Comparison of ENCODE assay signal across 8 mouse cellular contexts in genomic region chr9:35200529-35201060, GRCm38 (mm10). TPM values are rescaled to one million over a fixed set of nuclear protein-coding genes. Genes with fewer than 3 reads are reported as not detected.
DNase-seq lines count a peak whose midpoint lies in the region; ATAC-seq and TF ChIP-seq lines count a peak whose summit lies in the region.

No protein-coding gene starts in this region.

- no peak overlapping the region for H3K27ac ChIP-seq in lung, embryonic 16.5 days (ENCODE audit: low read length)
- no peak overlapping the region for H3K27ac ChIP-seq in limb, embryonic 14.5 days (replicated peaks; ENCODE audit: low read depth, low read length)
- no peak overlapping the region for H3K27ac ChIP-seq in stomach, embryonic 15.5 days

- no peak for DNase-seq in lung, postnatal 10 days
- no peak for DNase-seq in limb, embryonic 14.5 days (ENCODE audit: low spot score)
- DNase-seq in adrenal gland, adult 8-10 months, result no peak
- DNase-seq in ovary, postnatal 14 days (ENCODE audit: low spot score), result no peak
- no peak for DNase-seq in left cerebral cortex, adult 8-10 months (ENCODE audit: low spot score in 2 of 2)

- peak overlapping the region; percentile 68 for H3K4me3 ChIP-seq in lung, embryonic 16.5 days (ENCODE audit: low read length)
- H3K4me3 ChIP-seq in erythroblast, embryonic 14.5 days (replicated peaks), result peak overlapping the region; percentile 80
- peak overlapping the region; percentile 68 for H3K4me3 ChIP-seq in limb, embryonic 14.5 days (replicated peaks; ENCODE audit: low read length)
- peak overlapping the region; percentile 75 for H3K4me3 ChIP-seq in stomach, embryonic 15.5 days (replicated peaks)

- no peaks in the 10 kb centered on the region for H3K27me3 ChIP-seq in lung, embryonic 16.5 days (ENCODE audit: control insufficient read depth, insufficient read depth, low read depth, low read length)
- no peaks in the 10 kb centered on the region for H3K27me3 ChIP-seq in erythroblast, embryonic 14.5 days (ENCODE audit: control insufficient read depth)
- H3K27me3 ChIP-seq in limb, embryonic 14.5 days (ENCODE audit: control insufficient read depth, insufficient read depth, low read length), result no peaks in the 10 kb centered on the region
- H3K27me3 ChIP-seq in stomach, embryonic 15.5 days (replicated peaks), result no peaks in the 10 kb centered on the region

- H3K4me1 ChIP-seq in lung, embryonic 16.5 days (replicated peaks; ENCODE audit: control insufficient read depth, insufficient read depth, low read length), result peaks cover 7% of the 10 kb centered on the region
- peaks cover 55% of the 10 kb centered on the region for H3K4me1 ChIP-seq in erythroblast, embryonic 14.5 days (ENCODE audit: control insufficient read depth)
- H3K4me1 ChIP-seq in limb, embryonic 14.5 days (ENCODE audit: control insufficient read depth, insufficient read depth, low read length), result peaks cover 6% of the 10 kb centered on the region
- peaks cover 8% of the 10 kb centered on the region for H3K4me1 ChIP-seq in stomach, embryonic 15.5 days

- H3K9ac ChIP-seq in lung, embryonic 16.5 days (ENCODE audit: low read length), result peak overlapping the region; percentile 86
- no peak overlapping the region for H3K9ac ChIP-seq in limb, embryonic 14.5 days (ENCODE audit: low read depth, low read length, severe bottlenecking)
- no peak overlapping the region for H3K9ac ChIP-seq in stomach, embryonic 15.5 days

- WGBS in lung, embryonic 16.5 days, result 51% methylated on average over 9 of the region's 9 CpGs
- 57% methylated on average over 9 of the region's 9 CpGs for WGBS in limb, embryonic 14.5 days
- WGBS in stomach, embryonic 15.5 days, result 44% methylated on average over 9 of the region's 9 CpGs

- no peak for ATAC-seq in lung, embryonic 16.5 days (ENCODE audit: low read depth)
- ATAC-seq in limb, embryonic 14.5 days (ENCODE audit: low FRiP score, low read depth), result no peak
- no peak for ATAC-seq in stomach, embryonic 15.5 days (ENCODE audit: insufficient read depth, low FRiP score, low read depth)

- no peak for TF ChIP-seq POLR2A in limb, embryonic 14.5 days (IDR thresholded peaks at IDR 0.05; ENCODE audit: borderline replicate concordance, extremely low read depth, insufficient read depth, insufficient read length)

- H3K4me2 ChIP-seq in lung, embryonic 16.5 days (ENCODE audit: low read depth, low read length), result peak overlapping the region; percentile 65
- H3K4me2 ChIP-seq in limb, embryonic 14.5 days (replicated peaks; ENCODE audit: low read depth, low read length, severe bottlenecking), result peak overlapping the region; percentile 84
- H3K4me2 ChIP-seq in stomach, embryonic 15.5 days, result peak overlapping the region; percentile 83

- peaks cover 3% of the 10 kb centered on the region; the same call in 1 of the 2 replicates for H3K36me3 ChIP-seq in lung, embryonic 16.5 days (ENCODE audit: control insufficient read depth, insufficient read depth, low read length)
- H3K36me3 ChIP-seq in erythroblast, embryonic 14.5 days (ENCODE audit: control insufficient read depth), result peaks cover 21% of the 10 kb centered on the region
- peaks cover 12% of the 10 kb centered on the region for H3K36me3 ChIP-seq in limb, embryonic 14.5 days (ENCODE audit: control insufficient read depth, insufficient read depth, low read length)
- peaks cover 9% of the 10 kb centered on the region for H3K36me3 ChIP-seq in stomach, embryonic 15.5 days

- H3K9me3 ChIP-seq in lung, embryonic 16.5 days (ENCODE audit: control insufficient read depth, low read length), result no peaks in the 10 kb centered on the region
- no peaks in the 10 kb centered on the region for H3K9me3 ChIP-seq in erythroblast, embryonic 14.5 days (ENCODE audit: control insufficient read depth, low read length)
- H3K9me3 ChIP-seq in limb, embryonic 14.5 days (ENCODE audit: control insufficient read depth, low read length), result no peaks in the 10 kb centered on the region
- H3K9me3 ChIP-seq in stomach, embryonic 15.5 days, result no peaks in the 10 kb centered on the region

RNA-seq across cellular contexts. Expression of gene Tirap, which starts 0.5 kb away (rescaled TPM):
- polyA plus RNA-seq in lung, embryonic 16.5 days (2015; fragmentation: Nextera tagmentation; extraction: Ambion mirVana), result 11.8 and 12.9 TPM in 2 replicates
- 0.07 and 0.10 TPM in 2 replicates for polyA plus RNA-seq in erythroblast, embryonic 14.5 days (2012)
- polyA plus RNA-seq in limb, embryonic 14.5 days (2012; rRNA removed), result 7.5 and 12.7 TPM in 2 replicates
- 11.0 and 13.4 TPM in 2 replicates for polyA plus RNA-seq in limb, embryonic 14.5 days (2014; fragmentation: Nextera tagmentation; extraction: Ambion mirVana)
- polyA plus RNA-seq in stomach, embryonic 15.5 days (2015; fragmentation: Nextera tagmentation; extraction: Ambion mirVana), result 12.8 and 13.9 TPM in 2 replicates
- 1 to 10 TPM; 6.1 to 9.6 (median 6.5) TPM for total RNA-seq in adrenal gland, adult 8-10 months (2022)
- total RNA-seq in left cerebral cortex, adult 8-10 months (2022), result 1 to 10 TPM; 2.3 to 2.9 (median 2.6) TPM

RNA-seq across cellular contexts. Expression of gene Srpr, which starts 0.6 kb away (rescaled TPM):
- 123 and 128 TPM in 2 replicates for polyA plus RNA-seq in lung, embryonic 16.5 days (2015; fragmentation: Nextera tagmentation; extraction: Ambion mirVana)
- polyA plus RNA-seq in erythroblast, embryonic 14.5 days (2012), result 0.85 and 0.93 TPM in 2 replicates
- 109 and 115 TPM in 2 replicates for polyA plus RNA-seq in limb, embryonic 14.5 days (2012; rRNA removed)
- polyA plus RNA-seq in limb, embryonic 14.5 days (2014; fragmentation: Nextera tagmentation; extraction: Ambion mirVana), result 160 and 161 TPM in 2 replicates
- polyA plus RNA-seq in stomach, embryonic 15.5 days (2015; fragmentation: Nextera tagmentation; extraction: Ambion mirVana), result 141 and 154 TPM in 2 replicates
- 100 to 1,000 TPM; 140 to 169 (median 165) TPM for total RNA-seq in adrenal gland, adult 8-10 months (2022)
- total RNA-seq in left cerebral cortex, adult 8-10 months (2022), result 10 to 100 TPM; 66.6 to 80.4 (median 72.1) TPM

RNA-seq across cellular contexts. Expression of gene Foxred1, which starts 10.3 kb away (rescaled TPM):
- polyA plus RNA-seq in lung, embryonic 16.5 days (2015; fragmentation: Nextera tagmentation; extraction: Ambion mirVana), result 36.3 and 36.8 TPM in 2 replicates
- polyA plus RNA-seq in erythroblast, embryonic 14.5 days (2012), result 0.41 and 0.56 TPM in 2 replicates
- 51.1 and 55.2 TPM in 2 replicates for polyA plus RNA-seq in limb, embryonic 14.5 days (2012; rRNA removed)
- polyA plus RNA-seq in limb, embryonic 14.5 days (2014; fragmentation: Nextera tagmentation; extraction: Ambion mirVana), result 29.5 and 33.9 TPM in 2 replicates
- 39.7 and 46.6 TPM in 2 replicates for polyA plus RNA-seq in stomach, embryonic 15.5 days (2015; fragmentation: Nextera tagmentation; extraction: Ambion mirVana)
- 10 to 100 TPM; 48.5 to 62.4 (median 56.3) TPM for total RNA-seq in adrenal gland, adult 8-10 months (2022)
- total RNA-seq in left cerebral cortex, adult 8-10 months (2022), result 10 to 100 TPM; 37.0 to 40.0 (median 37.7) TPM

RNA-seq across cellular contexts. Expression of gene Dcps, which starts 24.7 kb away (rescaled TPM):
- 85.6 and 86.3 TPM in 2 replicates for polyA plus RNA-seq in lung, embryonic 16.5 days (2015; fragmentation: Nextera tagmentation; extraction: Ambion mirVana)
- 11.0 and 14.3 TPM in 2 replicates for polyA plus RNA-seq in erythroblast, embryonic 14.5 days (2012)
- polyA plus RNA-seq in limb, embryonic 14.5 days (2012; rRNA removed), result 54.6 and 60.3 TPM in 2 replicates
- polyA plus RNA-seq in limb, embryonic 14.5 days (2014; fragmentation: Nextera tagmentation; extraction: Ambion mirVana), result 61.6 and 65.2 TPM in 2 replicates
- 77.7 and 82.4 TPM in 2 replicates for polyA plus RNA-seq in stomach, embryonic 15.5 days (2015; fragmentation: Nextera tagmentation; extraction: Ambion mirVana)
- total RNA-seq in adrenal gland, adult 8-10 months (2022), result 10 to 100 TPM; 23.6 to 34.1 (median 29.9) TPM
- total RNA-seq in left cerebral cortex, adult 8-10 months (2022), result 10 to 100 TPM; 16.1 to 19.1 (median 16.4) TPM

Comparison
In these comparisons a context has a peak if more than half of its experiments do, and no peak if none do; other contexts are left out.
1. RNA of gene Srpr, which starts 0.6 kb away (polyA plus RNA-seq): 109 to 161 TPM in limb, embryonic 14.5 days, 141 to 154 TPM in stomach, embryonic 15.5 days and 123 to 128 TPM in lung, embryonic 16.5 days; 0.85 to 0.93 TPM in erythroblast, embryonic 14.5 days; every median in the first group is over 10 times any median in the second.
2. RNA of gene Foxred1, which starts 10.3 kb away (polyA plus RNA-seq): 29.5 to 55.2 TPM in limb, embryonic 14.5 days, 39.7 to 46.6 TPM in stomach, embryonic 15.5 days and 36.3 to 36.8 TPM in lung, embryonic 16.5 days; 0.41 to 0.56 TPM in erythroblast, embryonic 14.5 days; every median in the first group is over 10 times any median in the second.
3. Peak in every context shown above with its lines, with median percentiles within 50 percentile points of each other: H3K4me2 ChIP-seq and H3K4me3 ChIP-seq.